In genomic region chr2:118007539-118008427, GRCm38 (mm10) we compare ENCODE assay signal across 8 mouse cellular contexts.
A peak's percentile ranks its signal among the peaks of the same experiment; 100 is the strongest.
DNase-seq lines count a peak whose midpoint lies in the region; ATAC-seq and TF ChIP-seq lines count a peak whose summit lies in the region.

No protein-coding gene starts in this region.

- H3K4me3 ChIP-seq in hindbrain, embryonic 10.5 days, result no peak overlapping the region
- H3K4me3 ChIP-seq in hindbrain, embryonic 14.5 days (replicated peaks; ENCODE audit: low read length), result no peak overlapping the region
- H3K4me3 ChIP-seq in liver, embryonic 12.5 days, result no peak overlapping the region
- H3K4me3 ChIP-seq in left cerebral cortex, adult 2 months, result no peak overlapping the region

- H3K9me3 ChIP-seq in hindbrain, embryonic 10.5 days, result no peaks in the 10 kb centered on the region
- no peaks in the 10 kb centered on the region for H3K9me3 ChIP-seq in hindbrain, embryonic 14.5 days (ENCODE audit: control insufficient read depth, low read length)
- no peaks in the 10 kb centered on the region for H3K9me3 ChIP-seq in liver, embryonic 12.5 days (replicated peaks)

- no peaks in the 10 kb centered on the region for H3K36me3 ChIP-seq in hindbrain, embryonic 10.5 days
- H3K36me3 ChIP-seq in hindbrain, embryonic 14.5 days (replicated peaks; ENCODE audit: control insufficient read depth, insufficient read depth), result no peaks in the 10 kb centered on the region
- H3K36me3 ChIP-seq in liver, embryonic 12.5 days, result no peaks in the 10 kb centered on the region

- WGBS in hindbrain, embryonic 10.5 days, result 50% methylated on average over 10 of the region's 10 CpGs
- 56% methylated on average over 10 of the region's 10 CpGs for WGBS in hindbrain, embryonic 14.5 days
- WGBS in liver, embryonic 12.5 days (ENCODE audit: insufficient replicate concordance), result 42% methylated on average over 10 of the region's 10 CpGs

- peak; percentile 51 for DNase-seq in hindbrain, embryonic 10.5 days (ENCODE audit: low spot score)
- no peak for DNase-seq in hindbrain, embryonic 14.5 days (ENCODE audit: low spot score)
- peak; percentile 21 for DNase-seq in heart, postnatal 4 days
- DNase-seq in ovary, adult 18-20 months (ENCODE audit: low spot score), result peak; percentile 54
- DNase-seq in testis, postnatal 10 days (ENCODE audit: low spot score), result no peak
- no peak for DNase-seq in left cerebral cortex, adult 2 months (ENCODE audit: extremely low spot score in 1 of 2, low spot score in 2 of 2)

- H3K4me2 ChIP-seq in hindbrain, embryonic 14.5 days (replicated peaks), result no peak overlapping the region
- 0 out of 2 replicates have a peak overlapping the region, but pooled peaks have one; percentile 14 for H3K4me2 ChIP-seq in liver, embryonic 12.5 days

- no peak for TF ChIP-seq CTCF in left cerebral cortex, adult 2 months (IDR thresholded peaks at IDR 0.05)

- intact Hi-C loops in left cerebral cortex, adult 2 months (cut with DNase I), result no loop called here

- ATAC-seq in hindbrain, embryonic 14.5 days (ENCODE audit: low FRiP score), result no peak
- ATAC-seq in common myeloid progenitor, adult 5-6 weeks (replicated peaks; ENCODE audit: low read depth, poor library complexity, severe bottlenecking), result peak; percentile 92
- peak; percentile 76 for ATAC-seq in liver, embryonic 12.5 days

- peak overlapping the region; percentile 64; the same call in 1 of the 2 replicates for H3K27ac ChIP-seq in hindbrain, embryonic 10.5 days
- H3K27ac ChIP-seq in hindbrain, embryonic 14.5 days, result no peak overlapping the region
- H3K27ac ChIP-seq in liver, embryonic 12.5 days, result peak overlapping the region; percentile 48
- H3K27ac ChIP-seq in left cerebral cortex, adult 2 months, result no peak overlapping the region

- no peak overlapping the region for H3K9ac ChIP-seq in hindbrain, embryonic 14.5 days
- H3K9ac ChIP-seq in liver, embryonic 12.5 days, result no peak overlapping the region

- no peaks in the 10 kb centered on the region for H3K27me3 ChIP-seq in hindbrain, embryonic 10.5 days (ENCODE audit: insufficient read depth, poor library complexity, severe bottlenecking)
- no peaks in the 10 kb centered on the region for H3K27me3 ChIP-seq in hindbrain, embryonic 14.5 days (ENCODE audit: control insufficient read depth, insufficient read depth, low read length)
- H3K27me3 ChIP-seq in liver, embryonic 12.5 days (replicated peaks), result no peaks in the 10 kb centered on the region

- peaks cover 6% of the 10 kb centered on the region for H3K4me1 ChIP-seq in hindbrain, embryonic 10.5 days (replicated peaks)
- H3K4me1 ChIP-seq in hindbrain, embryonic 14.5 days (replicated peaks; ENCODE audit: control insufficient read depth, insufficient read depth, low read length), result no peaks in the 10 kb centered on the region
- H3K4me1 ChIP-seq in liver, embryonic 12.5 days, result peaks cover 4% of the 10 kb centered on the region; the same call in 1 of the 2 replicates

Comparison
In these comparisons a context has a peak if more than half of its experiments do, and no peak if none do; other contexts are left out.
1. DNase-seq: peak in hindbrain, embryonic 10.5 days (single experiment), heart, postnatal 4 days (single experiment) and ovary, adult 18-20 months (single experiment); none in hindbrain, embryonic 14.5 days (single experiment), testis, postnatal 10 days (single experiment) and left cerebral cortex, adult 2 months (0 of 2).
2. H3K27ac ChIP-seq: peak in hindbrain, embryonic 10.5 days (single experiment) and liver, embryonic 12.5 days (single experiment); none in hindbrain, embryonic 14.5 days (single experiment) and left cerebral cortex, adult 2 months (single experiment).